Mouse (Mus musculus): ENCODE measurements around the gene Slc9a8. TPM values are rescaled to one million over a fixed set of nuclear protein-coding genes. Genes with fewer than 3 reads are reported as not detected.

Slc9a8 gene
- total and polyA plus RNA-seq, 2 experiments from 2014 or later: 10.7 to 51.5 TPM

DNA sequence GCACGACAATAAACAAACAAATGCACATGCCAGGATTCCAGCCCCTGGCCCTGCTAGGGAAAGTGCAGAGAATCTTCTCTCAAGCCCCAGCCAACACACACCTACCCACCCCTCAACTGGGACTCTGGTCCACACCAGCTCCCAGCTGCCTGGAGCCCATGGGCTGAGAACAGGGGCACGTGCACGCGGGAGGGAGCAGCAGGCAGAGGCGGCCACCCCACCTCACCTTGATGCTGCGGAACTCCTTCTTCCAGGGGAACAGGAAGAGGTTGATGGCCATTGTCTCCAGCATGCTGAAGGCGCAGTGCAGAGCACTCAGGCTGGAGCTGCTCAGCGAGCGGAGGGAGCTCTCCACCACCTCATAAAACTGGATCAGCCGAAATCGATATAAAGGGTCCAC, 63.4 kb downstream of the Slc9a8 start:
- Histone ChIP-seq H3K27me3 (ENCODE audit: control insufficient read depth, insufficient read depth, low read length) (no peaks in the 10 kb centered on the region), H3K4me3 (ENCODE audit: low read depth, low read length) (no peak overlapping the region), H3K4me2 (ENCODE audit: low read depth, low read length) (no peak overlapping the region), H3K36me3 (replicated peaks; ENCODE audit: control insufficient read depth, insufficient read depth, low read length) (peaks cover 32% of the 10 kb centered on the region), H3K9ac (replicated peaks; ENCODE audit: low read depth, low read length) (no peak overlapping the region), H3K27ac (ENCODE audit: low read depth) (no peak overlapping the region), H3K9me3 (replicated peaks; ENCODE audit: control insufficient read depth, low read length) (no peaks in the 10 kb centered on the region), H3K4me1 (ENCODE audit: control insufficient read depth, insufficient read depth) (peaks cover 19% of the 10 kb centered on the region; the same call in 1 of the 2 replicates)
- 91% methylated on average over 11 of the region's 11 CpGs for WGBS
- TF ChIP-seq EP300 (IDR thresholded peaks at IDR 0.05; ENCODE audit: low read depth): no peak
- no peak for TF ChIP-seq CTCF (IDR thresholded peaks at IDR 0.05; ENCODE audit: low read depth)
- no peak for DNase-seq (ENCODE audit: low spot score)
- no peak for ATAC-seq (ENCODE audit: insufficient read depth, low read depth)

DNA sequence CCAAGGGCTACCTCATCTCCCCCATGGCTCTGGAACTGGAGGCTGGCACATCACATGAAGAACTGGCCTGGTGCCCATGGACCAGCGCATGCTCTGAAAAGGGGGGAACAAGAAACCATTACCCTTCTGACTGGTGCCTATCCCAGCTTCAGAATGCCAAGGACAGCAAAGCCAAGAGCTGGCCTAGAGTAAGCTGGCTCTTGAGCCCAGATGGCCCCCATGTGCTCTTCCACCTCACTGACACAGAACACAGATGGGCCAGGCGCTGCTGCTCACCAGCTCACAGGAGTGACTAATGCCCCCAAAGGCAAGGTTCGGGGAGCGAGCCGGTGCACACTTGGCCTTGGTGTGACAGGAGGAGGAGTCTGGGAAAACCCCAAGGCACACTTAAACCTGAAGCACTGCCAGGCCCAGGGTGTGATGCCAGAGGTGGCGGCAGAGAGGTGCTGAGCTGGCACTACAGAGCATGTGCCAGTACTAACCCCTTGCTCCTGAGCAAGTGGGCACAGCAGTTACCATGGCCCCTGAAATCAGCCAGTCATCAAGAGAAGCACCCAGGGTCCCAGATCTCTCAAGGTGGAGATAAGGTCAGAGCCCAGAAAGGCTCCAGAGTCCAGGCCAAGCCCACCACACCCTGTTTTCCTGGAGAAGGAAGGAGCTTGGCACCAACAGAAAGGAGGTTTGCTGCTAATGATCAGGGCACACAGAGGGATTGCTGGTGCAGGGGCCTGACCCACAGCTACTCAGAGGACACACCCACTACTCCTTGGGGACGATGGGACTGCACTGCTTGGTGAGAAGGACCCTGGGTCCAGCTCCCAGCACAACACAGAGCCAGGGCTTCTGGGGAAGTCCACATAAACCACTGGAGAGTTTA, 64.2 kb downstream of the Slc9a8 start:
- Histone ChIP-seq H3K4me1 (ENCODE audit: control insufficient read depth, insufficient read depth) (peaks cover 19% of the 10 kb centered on the region; the same call in 1 of the 2 replicates), H3K9me3 (replicated peaks; ENCODE audit: control insufficient read depth, low read length) (no peaks in the 10 kb centered on the region), H3K9ac (replicated peaks; ENCODE audit: low read depth, low read length) (no peak overlapping the region), H3K27ac (ENCODE audit: low read depth) (peak overlapping the region; percentile 32; the same call in 1 of the 2 replicates), H3K4me3 (ENCODE audit: low read depth, low read length) (no peak overlapping the region), H3K4me2 (ENCODE audit: low read depth, low read length) (no peak overlapping the region), H3K27me3 (ENCODE audit: control insufficient read depth, insufficient read depth, low read length) (no peaks in the 10 kb centered on the region), H3K36me3 (replicated peaks; ENCODE audit: control insufficient read depth, insufficient read depth, low read length) (peaks cover 32% of the 10 kb centered on the region)
- ATAC-seq (ENCODE audit: insufficient read depth, low read depth) (peak; percentile 53), DNase-seq (ENCODE audit: low spot score) (peak; percentile 55)
- WGBS: 54% methylated on average over 7 of the region's 7 CpGs
- TF ChIP-seq EP300 (IDR thresholded peaks at IDR 0.05; ENCODE audit: low read depth) (no peak), CTCF (IDR thresholded peaks at IDR 0.05; ENCODE audit: low read depth) (no peak; the same call in 1 of the 2 replicates)

DNA sequence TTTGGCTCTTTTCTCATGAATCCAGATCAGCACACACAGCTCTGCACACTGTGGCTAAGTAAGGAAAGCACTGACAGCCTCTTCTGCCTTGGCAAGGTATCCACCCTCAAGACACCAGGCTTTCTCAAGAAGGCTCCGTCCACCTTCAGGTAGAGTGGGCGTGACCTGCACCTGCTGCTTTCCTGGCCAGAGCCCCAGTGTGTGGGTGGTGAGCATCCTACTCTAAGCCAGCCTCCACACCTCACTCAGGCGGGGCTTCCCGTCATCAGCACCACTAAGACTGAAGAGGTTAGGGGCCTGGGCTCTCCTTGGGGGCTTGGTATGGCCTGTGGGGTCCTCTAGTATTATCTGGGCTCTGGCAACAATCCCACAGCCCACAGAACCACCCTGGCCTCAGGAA, 65.1 kb downstream of the Slc9a8 start:
- peak overlapping the region; percentile 32; the same call in 1 of the 2 replicates for H3K27ac ChIP-seq (ENCODE audit: low read depth)
- no peak overlapping the region for H3K9ac ChIP-seq (replicated peaks; ENCODE audit: low read depth, low read length)
- H3K4me3 ChIP-seq (ENCODE audit: low read depth, low read length): no peak overlapping the region
- H3K36me3 ChIP-seq (replicated peaks; ENCODE audit: control insufficient read depth, insufficient read depth, low read length): peaks cover 29% of the 10 kb centered on the region
- no peaks in the 10 kb centered on the region for H3K9me3 ChIP-seq (replicated peaks; ENCODE audit: control insufficient read depth, low read length)
- H3K27me3 ChIP-seq (ENCODE audit: control insufficient read depth, insufficient read depth, low read length): no peaks in the 10 kb centered on the region
- no peak for DNase-seq (ENCODE audit: low spot score)
- peaks cover 26% of the 10 kb centered on the region for H3K4me1 ChIP-seq (ENCODE audit: control insufficient read depth, insufficient read depth)
- TF ChIP-seq EP300 (IDR thresholded peaks at IDR 0.05; ENCODE audit: low read depth) (no peak), CTCF (IDR thresholded peaks at IDR 0.05; ENCODE audit: low read depth) (no peak)
- no peak overlapping the region for H3K4me2 ChIP-seq (ENCODE audit: low read depth, low read length)
- 80% methylated on average over 4 of the region's 4 CpGs for WGBS
- ATAC-seq (ENCODE audit: insufficient read depth, low read depth): no peak

DNA sequence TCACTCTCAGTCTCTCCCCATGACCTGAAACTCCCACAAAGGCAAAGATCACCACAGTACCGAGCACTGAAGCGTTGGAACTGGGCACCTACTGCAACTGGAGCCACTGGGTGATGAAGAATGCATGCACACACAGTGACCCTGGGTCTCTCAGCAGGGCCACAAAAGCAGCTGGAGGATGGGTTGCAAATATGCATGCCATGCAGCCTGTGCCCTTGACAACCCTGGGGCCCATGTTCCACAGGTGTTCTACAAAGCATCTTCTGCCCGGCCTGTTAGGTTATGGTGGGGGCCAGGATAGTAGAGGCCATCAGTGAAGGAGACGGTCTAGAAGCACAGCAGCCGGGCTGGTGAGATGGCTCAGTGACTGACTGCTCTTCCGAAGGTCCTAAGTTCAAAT, 66.0 kb downstream of the Slc9a8 start:
- peaks cover 30% of the 10 kb centered on the region for H3K4me1 ChIP-seq (ENCODE audit: control insufficient read depth, insufficient read depth)
- peaks cover 28% of the 10 kb centered on the region for H3K36me3 ChIP-seq (replicated peaks; ENCODE audit: control insufficient read depth, insufficient read depth, low read length)
- no peak for ATAC-seq (ENCODE audit: insufficient read depth, low read depth)
- no peak for TF ChIP-seq EP300 (IDR thresholded peaks at IDR 0.05; ENCODE audit: low read depth)
- TF ChIP-seq CTCF (IDR thresholded peaks at IDR 0.05; ENCODE audit: low read depth): no peak
- no peak for DNase-seq (ENCODE audit: low spot score)
- no peak overlapping the region for H3K9ac ChIP-seq (replicated peaks; ENCODE audit: low read depth, low read length)
- no peaks in the 10 kb centered on the region for H3K27me3 ChIP-seq (ENCODE audit: control insufficient read depth, insufficient read depth, low read length)
- H3K4me2 ChIP-seq (ENCODE audit: low read depth, low read length): no peak overlapping the region
- H3K9me3 ChIP-seq (replicated peaks; ENCODE audit: control insufficient read depth, low read length): no peaks in the 10 kb centered on the region
- no peak overlapping the region for H3K4me3 ChIP-seq (ENCODE audit: low read depth, low read length)
- no peak overlapping the region for H3K27ac ChIP-seq (ENCODE audit: low read depth)
- 84% methylated on average over 6 of the region's 6 CpGs for WGBS

DNA sequence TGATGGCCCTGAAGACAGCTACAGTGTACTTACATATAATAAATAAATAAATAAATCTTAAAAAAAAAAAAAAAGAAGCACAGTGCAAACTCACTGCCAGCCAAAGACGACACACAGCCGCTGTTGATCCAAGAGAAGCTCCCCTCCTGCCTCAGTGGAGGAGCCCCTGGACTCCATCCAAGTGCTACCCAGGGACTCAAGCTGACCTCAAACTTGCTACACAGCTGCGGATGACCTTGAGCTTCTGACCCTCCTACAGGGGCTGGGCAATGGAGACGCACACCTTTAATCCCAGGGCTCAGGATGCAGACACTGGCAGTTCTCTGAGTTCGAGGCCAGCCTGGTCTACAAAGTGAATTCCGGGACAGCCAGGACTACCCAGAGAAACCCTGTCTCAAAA, 66.5 kb downstream of the Slc9a8 start:
- no peak overlapping the region for H3K4me3 ChIP-seq (ENCODE audit: low read depth, low read length)
- H3K4me2 ChIP-seq (ENCODE audit: low read depth, low read length): no peak overlapping the region

More for the DNA sequence above, 66.5 kb downstream of the Slc9a8 start:
- H3K27me3 ChIP-seq (ENCODE audit: control insufficient read depth, insufficient read depth, low read length): no peaks in the 10 kb centered on the region
- WGBS: 73% methylated on average over 6 of the region's 6 CpGs
- no peak for TF ChIP-seq EP300 (IDR thresholded peaks at IDR 0.05; ENCODE audit: low read depth)
- H3K36me3 ChIP-seq (replicated peaks; ENCODE audit: control insufficient read depth, insufficient read depth, low read length): peaks cover 23% of the 10 kb centered on the region
- peaks cover 30% of the 10 kb centered on the region for H3K4me1 ChIP-seq (ENCODE audit: control insufficient read depth, insufficient read depth)
- no peak overlapping the region for H3K27ac ChIP-seq (ENCODE audit: low read depth)
- DNase-seq (ENCODE audit: low spot score) (no peak), ATAC-seq (ENCODE audit: insufficient read depth, low read depth) (no peak)
- H3K9ac ChIP-seq (replicated peaks; ENCODE audit: low read depth, low read length): no peak overlapping the region
- no peaks in the 10 kb centered on the region for H3K9me3 ChIP-seq (replicated peaks; ENCODE audit: control insufficient read depth, low read length)
